Mouse (Mus musculus) stomach, postnatal 0 days (tissue): ENCODE measurements around the gene Slc35f6. TPM values are rescaled to one million over a fixed set of nuclear protein-coding genes. Genes with fewer than 3 reads are reported as not detected.
A peak's percentile ranks its signal among the peaks of the same experiment; 100 is the strongest.

Source experiments
- ATAC-seq: fragments of 200-750 bp; cut with Nextera tagmentation; 2 replicates; pipeline ENCODE4 v1.8.0; 2017; ENCODE audit not compliant: low FRiP score, low TSS enrichment
- DNase-seq: peaks from one replicate; pipeline ENCODE4 v3.0.0-alpha.2; 2016; ENCODE audit warnings: low spot score
- H3K27ac ChIP-seq: fragments of 300-500 bp; sonication (generic); replicated peaks from 2 replicates; pipeline ENCODE4 v1.5.1; 2014; ENCODE audit warnings: mild to moderate bottlenecking, control low read depth
- H3K27me3 ChIP-seq: fragments of 300-500 bp; sonication (generic); 2 replicates; pipeline ENCODE4 v1.6.1; 2014; ENCODE audit warnings: low read length; ENCODE audit not compliant: control insufficient read depth, insufficient read depth
- H3K36me3 ChIP-seq: fragments of 300-500 bp; sonication (generic); 2 replicates; pipeline ENCODE4 v1.6.1; 2014; ENCODE audit warnings: low read length, mixed read lengths; ENCODE audit not compliant: control insufficient read depth, insufficient read depth
- H3K4me1 ChIP-seq: fragments of 300-500 bp; sonication (generic); replicated peaks from 2 replicates; pipeline ENCODE4 v1.6.1; 2014; ENCODE audit warnings: antibody characterized with exemption; ENCODE audit not compliant: control insufficient read depth, insufficient read depth
- H3K4me2 ChIP-seq: fragments of 300-500 bp; sonication (generic); replicated peaks from 2 replicates; pipeline ENCODE4 v1.6.1; 2014; ENCODE audit warnings: low read depth, mild to moderate bottlenecking, control low read depth, moderate library complexity
- H3K4me3 ChIP-seq: fragments of 300-500 bp; sonication (generic); 2 replicates; pipeline ENCODE4 v1.5.1; 2014; ENCODE audit warnings: low read depth, low read length, control low read depth
- H3K9ac ChIP-seq: fragments of 300-500 bp; sonication (generic); 2 replicates; pipeline ENCODE4 v1.6.1; 2014; ENCODE audit warnings: mild to moderate bottlenecking, low read length, control low read depth, mixed read lengths
- H3K9me3 ChIP-seq: fragments of 300-500 bp; sonication (generic); 2 replicates; pipeline ENCODE4 v1.6.1; 2016; ENCODE audit warnings: low read length; ENCODE audit not compliant: control insufficient read depth
- CTCF ChIP-seq: IDR thresholded peaks from 2 replicates; pipeline ENCODE4 v1.5.1; 2016; ENCODE audit warnings: antibody characterized with exemption, low read depth, mild to moderate bottlenecking, moderate library complexity
- EP300 ChIP-seq: optimal IDR thresholded peaks from 2 replicates; pipeline ENCODE3; 2016; ENCODE audit warnings: antibody characterized with exemption
- WGBS: fragments of 180-500 bp; shearing (Covaris S2); extraction: QIAGEN DNeasy Blood & Tissue Kit; methylation state at CpG from one replicate; pipeline ENCODE4 v1.1.7; 2014; 5-methylcytosine and 5-hydroxymethylcytosine counted together
- polyA plus RNA-seq: library from polyadenylated mRNA; unstranded; fragments of >200 nt; fragmentation: Nextera tagmentation; extraction: Ambion mirVana; gene quantifications from 2 replicates; pipeline ENCODE4 v1.2.1, GENCODE M21; 2015

Slc35f6 gene
- polyA plus RNA-seq, 1 experiment from 2014 or later = 30.6 TPM

GRCm38 (mm10) chr5:30643477-30644179 is 4.1 kb upstream of the Slc35f6 start:
- Histone ChIP-seq H3K4me1 (no peaks in the 10 kb centered on the region), H3K9me3 (no peaks in the 10 kb centered on the region), H3K9ac (no peak overlapping the region), H3K27ac (no peak overlapping the region), H3K27me3 (no peaks in the 10 kb centered on the region), H3K36me3 (no peaks in the 10 kb centered on the region), H3K4me3 (no peak overlapping the region), H3K4me2 (no peak overlapping the region)
- DNase-seq (no peak), ATAC-seq (no peak)
- 47% methylated on average over 5 of the region's 5 CpGs for WGBS
- no peak for TF ChIP-seq CTCF
- no peak for TF ChIP-seq EP300

- no peaks in the 10 kb centered on the region for H3K27me3 ChIP-seq
- H3K9ac ChIP-seq = no peak overlapping the region
- no peak for TF ChIP-seq CTCF
- no peak for TF ChIP-seq EP300
- ATAC-seq (no peak), DNase-seq (no peak)
- no peak overlapping the region for H3K4me2 ChIP-seq
- WGBS = 65% methylated on average over 2 of the region's 2 CpGs
- H3K4me1 ChIP-seq = no peaks in the 10 kb centered on the region; the same call in 1 of the 2 replicates
- no peak overlapping the region for H3K4me3 ChIP-seq
- H3K27ac ChIP-seq = no peak overlapping the region
- no peaks in the 10 kb centered on the region for H3K9me3 ChIP-seq
- no peaks in the 10 kb centered on the region for H3K36me3 ChIP-seq
These were observed 1.7 kb upstream of the Slc35f6 start for GRCm38 (mm10) chr5:30646036-30646435.

GRCm38 (mm10) chr5:30647396-30647795 is 337 bp upstream of the Slc35f6 start:
- H3K9ac ChIP-seq = peak overlapping the region; percentile 78
- no peak for DNase-seq
- H3K9me3 ChIP-seq = no peaks in the 10 kb centered on the region
- H3K4me3 ChIP-seq = peak overlapping the region; percentile 90
- no peak; the same call in 1 of the 2 replicates for ATAC-seq
- H3K27me3 ChIP-seq = no peaks in the 10 kb centered on the region
- 0 out of 2 replicates have a peak, but pooled peaks cover 3% of the 10 kb centered on the region for H3K36me3 ChIP-seq
- H3K27ac ChIP-seq = peak overlapping the region; percentile 65
- TF ChIP-seq CTCF = no peak
- TF ChIP-seq EP300 = no peak
- H3K4me2 ChIP-seq = peak overlapping the region; percentile 95
- 10% methylated on average over 9 of the region's 9 CpGs for WGBS
- H3K4me1 ChIP-seq = no peaks in the 10 kb centered on the region; the same call in 1 of the 2 replicates

- H3K4me3 ChIP-seq = no peak overlapping the region
These were observed 1.8 kb downstream of the Slc35f6 start for GRCm38 (mm10) chr5:30649558-30649957.

GRCm38 (mm10) chr5:30650756-30651155 is 3.0 kb downstream of the Slc35f6 start:
- ATAC-seq (no peak), DNase-seq (no peak)
- Histone ChIP-seq H3K36me3 (0 out of 2 replicates have a peak, but pooled peaks cover 9% of the 10 kb centered on the region), H3K4me2 (no peak overlapping the region), H3K4me1 (no peaks in the 10 kb centered on the region; the same call in 1 of the 2 replicates), H3K27me3 (no peaks in the 10 kb centered on the region), H3K27ac (0 out of 2 replicates have a peak overlapping the region, but pooled peaks have one; percentile 35), H3K9me3 (no peaks in the 10 kb centered on the region), H3K9ac (no peak overlapping the region), H3K4me3 (no peak overlapping the region)
- TF ChIP-seq EP300 (no peak), CTCF (no peak)
- 82% methylated on average over 3 of the region's 3 CpGs for WGBS

More at GRCm38 (mm10) chr5:30649558-30649957, 1.8 kb downstream of the Slc35f6 start:
- no peaks in the 10 kb centered on the region for H3K27me3 ChIP-seq
- DNase-seq = peak; percentile 45
- no peaks in the 10 kb centered on the region; the same call in 1 of the 2 replicates for H3K4me1 ChIP-seq
- no peak for TF ChIP-seq EP300
- no peak for TF ChIP-seq CTCF
- H3K4me2 ChIP-seq = peak overlapping the region; percentile 95
- WGBS = 31% methylated on average over 4 of the region's 4 CpGs
- H3K9me3 ChIP-seq = no peaks in the 10 kb centered on the region
- 0 out of 2 replicates have a peak, but pooled peaks cover 3% of the 10 kb centered on the region for H3K36me3 ChIP-seq
- H3K9ac ChIP-seq = no peak overlapping the region
- H3K27ac ChIP-seq = 0 out of 2 replicates have a peak overlapping the region, but pooled peaks have one; percentile 30
- ATAC-seq = 0 out of 2 replicates have a peak, but pooled peaks have one; percentile 15

- WGBS = 83% methylated on average over 3 of the region's 3 CpGs
- H3K36me3 ChIP-seq = peaks cover 14% of the 10 kb centered on the region; the same call in 1 of the 2 replicates
- H3K9me3 ChIP-seq = no peaks in the 10 kb centered on the region
- DNase-seq (no peak), ATAC-seq (no peak)
- H3K27ac ChIP-seq = peak overlapping the region; percentile 35; the same call in 1 of the 2 replicates
- no peaks in the 10 kb centered on the region; the same call in 1 of the 2 replicates for H3K4me1 ChIP-seq
- H3K4me2 ChIP-seq = no peak overlapping the region
- H3K27me3 ChIP-seq = no peaks in the 10 kb centered on the region
- TF ChIP-seq CTCF (no peak), EP300 (no peak)
- H3K9ac ChIP-seq = no peak overlapping the region
- no peak overlapping the region for H3K4me3 ChIP-seq
These were observed 3.8 kb downstream of the Slc35f6 start for GRCm38 (mm10) chr5:30651554-30651953.
